Mouse (Mus musculus) yolk sac, embryonic 10.5 days (tissue): ENCODE measurements around the gene Gopc.

Source experiments
- DNase-seq: peaks from one replicate; pipeline ENCODE4 v3.0.0-alpha.2; 2017; ENCODE audit warnings: low spot score

The Gopc gene

DNA sequence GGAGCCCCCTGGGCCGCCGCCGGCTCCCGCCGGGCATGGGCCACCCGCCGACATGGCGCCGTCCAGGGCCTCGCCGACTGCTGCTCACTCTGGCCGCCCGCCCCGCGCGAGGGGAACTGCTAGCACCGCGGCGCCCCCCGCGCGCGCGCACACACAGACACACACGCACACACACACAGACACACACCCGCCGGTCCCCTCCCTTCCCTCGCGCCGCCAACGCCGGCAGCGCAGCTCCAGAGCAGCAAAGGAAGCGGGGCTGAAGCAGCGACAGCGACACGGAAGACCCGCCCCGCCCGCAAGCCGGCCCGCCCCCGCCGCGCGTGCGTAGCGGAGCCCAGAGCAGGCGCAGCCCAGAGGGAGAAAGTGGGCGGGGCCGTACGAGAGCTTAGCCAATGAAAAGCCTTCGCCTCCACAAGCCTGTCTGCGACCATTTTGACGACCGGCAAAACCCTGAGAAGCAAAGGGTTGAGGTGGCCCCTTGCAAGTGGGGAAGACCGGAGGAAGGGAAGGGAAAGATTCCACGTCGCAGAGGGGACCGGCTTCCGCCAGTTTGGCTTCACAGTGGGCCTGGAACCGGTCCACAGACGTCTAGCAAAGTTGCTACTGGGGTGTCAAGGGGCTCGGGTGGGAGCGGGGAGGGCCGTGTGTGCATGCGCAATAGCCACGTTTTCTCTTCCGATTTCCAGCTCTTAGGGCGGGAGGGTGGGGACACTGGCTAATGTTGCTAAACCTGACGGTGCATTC lies at the start of gene Gopc:
Gopc (minus strand) TSS at position 280 of the 747 bp plus-strand sequence.
- peak; percentile 96 for DNase-seq

DNA sequence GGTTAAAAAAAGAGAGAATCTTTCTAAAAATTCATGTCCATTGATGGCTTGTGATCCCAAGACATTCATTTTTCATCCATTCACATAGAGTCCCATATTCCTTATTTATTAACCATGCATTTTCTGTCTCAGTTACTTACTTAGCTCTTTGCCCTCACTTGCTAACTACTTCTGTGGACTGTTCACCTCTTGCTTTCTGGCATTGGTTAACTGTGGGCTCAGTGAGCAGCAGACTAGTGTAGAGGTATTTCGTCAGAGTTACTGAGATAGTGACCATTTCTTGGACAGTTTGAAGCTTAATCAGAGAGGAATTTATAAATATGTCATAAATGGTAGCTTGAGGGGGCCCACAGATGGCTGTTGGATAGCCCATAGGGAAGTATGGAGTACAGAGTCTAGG lies 49.0 kb upstream of the Gopc start:
- DNase-seq: no peak

DNA sequence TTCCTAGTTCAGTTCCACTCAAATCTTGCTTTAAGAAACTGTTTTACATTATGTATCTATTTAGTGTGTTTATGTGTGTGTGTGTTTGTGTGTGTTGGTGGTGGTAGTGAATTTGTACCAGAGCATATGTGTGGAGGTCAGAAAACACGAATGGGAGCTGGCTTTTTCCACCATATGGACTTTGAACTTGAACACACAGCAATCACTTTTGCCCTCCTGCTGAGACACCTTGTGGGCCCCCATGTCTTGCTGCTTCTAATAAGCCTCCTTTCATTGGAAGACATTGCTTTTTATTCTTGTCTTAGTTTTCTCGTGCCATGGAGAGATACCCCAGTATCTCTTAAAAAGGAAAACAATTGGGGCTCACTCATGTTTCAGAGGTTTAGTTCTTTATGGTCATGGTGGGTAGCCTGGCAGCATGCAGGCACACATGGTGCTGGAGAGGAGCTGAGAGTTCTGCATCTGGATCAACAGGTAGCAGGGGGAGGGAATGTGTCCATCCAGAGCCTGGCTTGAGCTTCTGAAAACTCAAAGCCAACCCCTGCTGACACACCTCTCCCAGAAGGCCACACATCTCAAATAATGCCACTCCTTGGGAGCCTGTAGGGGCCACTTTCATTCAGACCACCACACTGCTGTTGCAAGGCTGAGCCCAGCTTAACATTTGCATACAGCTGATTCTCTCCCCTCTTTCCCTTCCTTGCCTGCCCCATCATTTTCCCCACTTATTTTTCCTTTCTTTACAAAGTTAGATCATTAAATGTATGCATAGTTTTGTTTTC lies 45.9 kb upstream of the Gopc start:
- DNase-seq: peak; percentile 19

DNA sequence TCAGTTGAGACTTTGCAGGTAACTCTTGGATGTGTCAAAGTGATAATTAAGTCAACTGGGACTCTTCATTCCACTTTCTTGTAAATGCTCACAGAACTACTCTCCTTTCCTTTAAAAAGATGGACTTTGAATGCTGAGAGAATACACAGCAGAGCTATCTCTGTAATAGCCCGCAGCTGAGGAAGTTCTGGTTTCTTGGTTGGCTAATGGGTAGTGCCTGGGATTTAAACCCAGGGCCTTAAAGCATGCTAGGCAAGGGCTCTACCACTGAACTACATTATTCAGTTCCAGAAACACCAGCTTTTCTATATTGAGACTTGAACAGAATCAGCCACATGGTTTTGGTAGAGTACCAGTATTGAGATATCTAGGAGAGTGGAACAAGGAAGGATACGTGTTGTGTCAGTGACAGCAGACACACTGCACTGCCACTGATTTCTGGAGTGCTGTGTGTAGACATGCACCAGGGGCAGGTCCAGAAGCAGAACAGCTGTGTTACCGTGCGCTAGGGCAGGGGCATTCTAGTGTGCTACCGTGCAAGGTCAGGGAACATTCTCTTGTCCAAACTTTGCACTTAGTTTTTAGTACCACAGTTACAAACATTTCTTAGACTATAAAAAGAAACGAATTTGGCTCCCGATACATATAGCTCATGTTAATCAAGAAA lies 44.5 kb upstream of the Gopc start:
- no peak for DNase-seq

DNA sequence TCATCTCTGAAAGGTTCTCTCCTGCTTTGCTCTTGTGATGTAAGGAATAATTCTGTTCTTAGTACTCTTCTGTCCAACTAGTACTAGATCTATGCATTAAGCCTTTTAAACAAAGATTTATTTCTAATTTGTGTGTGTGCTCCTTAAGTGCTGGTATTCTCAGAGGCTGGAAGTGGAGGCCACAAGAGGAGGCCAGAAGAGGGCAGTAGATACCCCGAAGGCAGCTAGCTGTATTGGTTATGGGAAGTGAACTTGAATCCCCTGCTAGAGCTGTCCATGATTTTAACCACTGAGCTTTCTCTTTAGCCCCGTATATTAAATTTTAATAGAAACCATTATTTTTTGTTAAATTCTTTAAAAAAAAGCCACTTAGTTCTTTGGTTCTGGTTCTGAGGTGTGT lies 41.2 kb upstream of the Gopc start:
- no peak for DNase-seq

DNA sequence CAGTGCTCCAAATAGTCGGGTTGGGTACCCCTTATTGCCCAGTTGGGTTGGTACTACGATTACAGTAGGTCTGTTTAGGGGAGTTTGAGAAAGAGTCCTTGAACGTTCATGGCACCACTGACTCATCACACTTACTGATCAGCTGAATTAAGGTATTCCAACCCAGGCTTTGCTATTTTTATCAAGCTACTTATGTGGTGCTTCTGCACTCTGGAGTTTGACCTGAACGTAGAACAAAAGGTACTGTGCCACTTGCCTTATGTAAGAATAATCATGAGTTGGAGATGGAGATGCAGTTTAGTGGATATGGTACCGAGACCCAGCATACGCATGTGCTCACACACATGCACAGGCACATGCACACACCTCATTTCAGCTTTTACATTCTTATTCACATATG lies 39.8 kb upstream of the Gopc start:
- no peak for DNase-seq

DNA sequence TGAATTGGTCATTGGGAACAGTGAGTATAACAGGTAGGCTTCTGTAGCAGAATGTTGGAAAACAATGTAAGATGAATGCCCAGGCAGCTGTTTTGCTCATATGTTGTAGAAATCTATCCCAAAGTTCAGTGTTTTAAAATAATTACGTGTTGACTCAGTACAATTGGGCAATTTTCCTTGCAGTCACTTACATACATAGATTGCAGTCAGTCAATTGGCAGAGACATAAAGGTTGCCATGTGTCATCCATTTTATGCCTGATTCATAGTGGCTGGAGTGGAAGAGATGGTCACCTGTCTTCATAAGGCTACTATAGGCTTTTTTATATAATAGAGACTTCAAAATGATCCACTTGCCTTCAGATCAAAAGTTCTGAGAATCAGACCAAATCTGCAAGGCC lies 38.6 kb upstream of the Gopc start:
- no peak for DNase-seq

DNA sequence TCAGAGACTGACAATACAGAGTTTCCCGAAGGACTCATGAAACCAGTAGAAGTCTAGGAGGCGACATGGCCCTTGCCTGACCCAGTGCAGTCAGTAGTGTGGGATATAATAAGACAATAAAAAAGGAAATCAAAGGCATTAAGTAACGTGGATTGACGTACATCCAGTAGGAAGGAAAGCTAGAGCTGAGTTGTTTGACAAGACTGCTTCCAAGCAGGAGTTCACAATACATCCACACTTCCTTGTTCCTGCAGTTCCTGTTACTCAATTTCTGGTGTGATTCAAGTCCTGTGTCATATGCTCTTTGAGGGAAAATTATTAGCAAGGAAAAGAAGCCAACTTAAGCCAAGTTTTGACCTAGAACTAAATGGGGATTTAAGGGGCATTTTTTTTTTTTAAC lies 37.5 kb upstream of the Gopc start:
- no peak for DNase-seq

DNA sequence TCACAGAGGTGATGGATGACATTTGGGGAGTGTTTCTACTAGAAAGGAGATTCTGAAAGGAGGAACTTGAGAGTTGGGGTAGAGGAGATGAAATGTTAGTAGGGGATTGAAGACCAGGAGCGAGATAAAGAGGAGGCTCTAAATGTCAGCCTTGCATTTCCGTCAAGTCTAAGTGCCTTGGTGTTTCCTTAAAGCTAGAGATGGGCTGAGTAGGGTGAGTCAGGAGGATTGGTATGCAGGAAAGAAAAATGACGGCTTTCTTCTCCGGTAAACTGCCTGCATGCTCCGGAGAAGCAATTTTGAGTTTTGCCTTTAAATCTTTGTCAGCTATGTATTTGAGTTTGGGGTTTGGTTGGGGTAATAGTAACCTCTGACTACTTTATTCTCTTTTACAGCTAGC lies 37.0 kb upstream of the Gopc start:
- DNase-seq: no peak

DNA sequence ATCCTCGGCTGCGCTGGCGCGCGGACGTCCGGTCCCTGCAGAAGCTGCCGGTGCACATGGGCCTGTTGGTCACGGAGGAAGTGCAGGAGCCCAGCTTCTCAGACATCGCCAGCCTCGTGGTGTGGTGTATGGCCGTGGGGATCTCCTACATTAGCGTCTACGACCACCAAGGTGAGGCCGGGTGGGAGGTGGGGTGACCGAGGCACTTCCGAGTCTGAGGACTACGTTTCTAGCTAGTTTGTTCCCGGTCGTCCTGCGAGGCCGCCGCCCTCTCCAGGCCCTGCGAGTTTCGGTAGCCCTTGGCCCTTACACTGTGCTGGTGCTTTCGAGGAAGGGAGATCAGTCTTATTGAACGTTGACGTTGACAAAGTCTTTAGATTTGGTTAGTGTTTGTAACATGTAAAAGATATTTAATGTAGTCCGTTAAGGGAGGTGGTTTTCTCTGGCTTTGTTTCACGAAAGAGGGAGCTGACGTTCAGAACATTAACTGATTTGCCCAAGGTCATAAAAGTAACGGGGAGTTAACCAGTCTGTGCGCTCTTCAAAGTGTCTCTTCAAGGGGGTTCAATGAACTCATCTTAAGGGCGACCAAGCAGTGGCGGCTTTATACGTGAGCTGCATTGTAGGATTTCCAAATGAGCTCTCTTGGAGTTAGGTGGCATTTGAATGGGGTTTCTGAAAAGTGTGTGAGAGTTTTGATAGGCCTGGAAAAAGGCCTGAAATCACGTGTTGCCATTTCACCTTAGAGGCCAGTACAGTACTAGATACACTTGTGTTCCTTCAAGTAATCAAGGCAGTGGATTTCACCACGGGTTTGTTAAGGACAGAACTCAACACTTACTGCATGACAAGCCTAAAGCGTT lies 36.3 kb upstream of the Gopc start:
- DNase-seq: peak; percentile 74

DNA sequence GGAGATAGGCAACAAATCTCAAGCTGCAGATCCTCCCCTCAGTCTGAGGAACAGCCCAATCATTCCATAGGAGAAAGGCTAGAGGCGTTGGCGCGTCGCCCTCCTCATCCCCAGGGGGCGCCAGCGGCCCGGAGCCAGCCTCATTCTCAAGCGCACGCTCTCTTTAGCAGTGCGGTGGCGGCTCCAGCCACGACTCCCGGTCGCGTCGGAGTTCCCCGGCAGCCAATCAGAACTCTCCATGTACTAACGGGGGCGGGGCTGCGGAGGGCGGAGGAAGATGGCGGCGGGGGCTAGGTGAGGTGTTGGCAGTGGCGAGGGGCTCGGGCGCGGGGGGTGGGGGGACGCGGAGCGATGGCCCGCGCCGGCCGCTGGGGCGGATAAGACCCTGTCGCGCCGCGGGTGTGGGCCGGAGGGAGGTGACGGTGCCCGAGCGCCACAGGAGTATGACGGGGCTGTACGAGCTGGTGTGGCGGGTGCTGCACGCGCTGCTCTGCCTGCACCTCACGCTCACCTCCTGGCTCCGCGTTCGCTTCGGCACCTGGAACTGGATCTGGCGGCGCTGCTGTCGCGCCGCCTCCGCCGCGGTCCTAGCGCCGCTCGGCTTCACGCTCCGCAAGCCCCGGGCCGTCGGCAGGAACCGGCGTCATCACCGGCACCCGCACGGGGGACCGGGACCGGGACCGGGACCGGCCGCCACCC lies 35.5 kb upstream of the Gopc start, which contains the start of gene Nus1:
Nus1 (plus strand) TSS at position 249 of the 699 bp plus-strand sequence.
- DNase-seq: peak; percentile 97

DNA sequence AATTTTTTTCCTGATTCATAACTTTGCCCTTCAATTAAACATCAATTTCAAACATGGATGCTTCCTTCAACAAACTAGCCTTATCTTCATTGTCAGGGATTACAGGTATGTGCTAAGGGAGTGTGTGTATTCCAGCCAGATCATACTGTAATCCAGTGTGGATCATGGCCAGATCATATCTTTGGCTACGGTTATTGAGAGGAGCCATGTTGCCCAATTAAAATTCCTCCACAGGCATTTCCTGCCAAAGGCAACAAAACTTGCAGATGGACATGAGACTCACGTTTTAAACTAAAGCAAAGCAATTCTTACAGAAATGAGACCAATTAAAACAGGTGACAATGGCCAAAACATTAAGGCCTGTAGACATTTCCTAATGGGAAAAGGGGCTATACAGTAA lies 34.5 kb upstream of the Gopc start:
- no peak for DNase-seq

DNA sequence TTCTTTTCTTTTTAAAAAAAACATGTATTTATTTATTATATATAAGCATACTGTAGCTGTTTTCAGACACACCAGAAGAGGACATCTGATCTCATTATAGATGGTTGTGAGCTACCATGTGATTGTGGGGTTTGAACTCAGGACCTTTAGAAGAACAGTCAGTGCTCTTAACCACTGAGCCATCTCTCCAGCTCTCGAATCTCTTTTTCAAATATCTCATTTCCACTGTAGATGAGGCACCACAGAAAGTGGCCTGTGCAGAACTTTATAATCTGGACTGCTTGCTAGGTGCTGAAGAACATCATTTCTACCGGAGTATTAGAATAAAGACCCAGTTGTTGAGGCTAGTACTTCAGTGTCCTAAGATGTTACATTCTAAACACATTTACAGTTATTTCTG lies 33.1 kb upstream of the Gopc start:
- no peak for DNase-seq

DNA sequence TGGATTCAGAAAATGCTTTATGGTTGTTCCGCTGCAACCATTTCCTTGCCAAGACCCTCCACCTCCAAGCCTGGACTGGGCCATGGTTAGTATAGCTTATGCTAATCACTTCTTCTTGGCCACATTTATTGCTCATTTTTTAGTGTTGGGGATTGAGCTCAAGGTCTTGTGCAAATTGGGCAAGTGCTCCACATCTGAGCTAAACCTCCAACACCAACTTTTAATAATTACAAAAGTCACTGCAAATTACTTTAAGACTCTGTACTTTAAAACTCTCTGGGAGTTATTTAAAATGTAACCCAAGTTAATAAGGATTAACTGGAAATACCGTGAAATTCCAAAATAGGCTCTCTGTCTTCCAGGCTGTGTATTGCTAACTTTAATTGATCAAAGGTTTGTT lies 25.6 kb upstream of the Gopc start:
- DNase-seq: no peak

DNA sequence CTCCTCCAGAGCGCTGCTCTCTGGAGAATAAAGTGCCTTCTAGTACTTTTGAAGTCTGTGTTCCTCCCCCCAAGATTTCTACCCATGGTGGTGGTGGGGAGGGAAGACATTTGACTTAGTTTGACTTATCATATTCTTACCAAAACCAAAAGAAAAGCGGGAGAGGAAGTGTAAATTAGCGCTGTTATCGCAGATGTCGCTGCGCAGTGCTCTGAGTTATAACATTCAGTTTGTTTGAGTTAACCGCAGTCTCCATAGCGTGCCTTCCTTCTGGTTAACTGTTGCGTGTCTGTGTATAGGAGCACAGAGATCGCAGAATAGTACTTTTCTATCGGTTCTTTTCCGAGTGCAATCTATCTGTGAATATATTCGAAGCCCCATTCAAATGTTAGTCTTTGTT lies 23.2 kb upstream of the Gopc start:
- DNase-seq: no peak

DNA sequence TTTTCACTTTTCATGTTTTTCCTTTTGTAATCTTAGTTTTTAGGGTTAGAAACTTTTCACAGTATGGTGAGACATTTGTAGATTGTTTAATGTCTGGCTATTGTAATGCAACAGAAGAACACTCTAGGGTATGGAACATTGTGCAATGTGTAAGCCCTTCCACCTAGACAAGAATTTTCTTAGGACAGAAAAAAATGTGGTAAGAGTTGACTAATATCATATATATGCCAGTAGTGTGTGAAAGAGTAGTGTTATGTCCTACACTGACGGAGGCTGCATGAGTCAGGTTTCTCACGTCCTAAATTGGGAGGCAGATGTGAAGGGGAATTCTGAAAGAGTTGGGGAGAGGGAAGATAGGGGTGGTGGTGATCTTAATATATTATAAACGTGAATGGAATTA lies 17.8 kb upstream of the Gopc start:
- no peak for DNase-seq

DNA sequence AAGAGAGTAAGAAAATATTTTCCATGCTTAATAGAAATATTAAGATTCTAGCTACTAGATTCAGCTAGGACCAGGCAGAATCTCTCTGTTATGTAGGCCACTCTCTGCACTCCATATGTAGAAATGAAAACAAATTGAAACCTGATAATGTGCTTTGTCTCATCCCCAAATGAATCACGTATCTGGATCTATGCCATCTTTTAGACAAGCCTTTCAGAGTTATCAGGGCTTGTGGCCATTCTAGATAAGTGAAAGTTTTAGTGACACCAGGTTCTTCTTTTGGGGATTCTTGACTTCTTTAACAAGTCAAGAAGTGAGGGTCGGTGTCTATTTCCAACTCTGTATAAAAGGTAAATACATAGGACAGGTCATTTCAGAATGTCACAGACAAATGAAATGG lies 16.8 kb upstream of the Gopc start:
- DNase-seq: no peak

DNA sequence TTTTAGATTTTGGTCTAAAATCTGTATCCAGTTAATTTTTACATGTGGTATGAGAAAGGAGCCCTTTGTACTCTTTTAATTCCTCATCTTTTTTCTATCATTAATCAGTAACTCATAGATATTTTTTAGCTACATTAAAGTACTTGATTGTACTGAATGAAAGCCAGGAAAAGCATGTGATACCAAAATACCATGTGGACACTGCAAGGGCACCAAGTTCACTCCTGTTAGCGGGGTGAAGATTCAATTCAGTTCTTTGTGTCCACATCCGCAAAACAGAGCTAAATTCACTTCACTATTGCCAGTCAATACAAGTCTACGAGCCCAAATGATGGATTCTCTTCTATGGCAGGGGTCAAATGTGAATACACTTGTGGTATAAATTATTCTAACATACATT lies 14.7 kb upstream of the Gopc start:
- DNase-seq: no peak

DNA sequence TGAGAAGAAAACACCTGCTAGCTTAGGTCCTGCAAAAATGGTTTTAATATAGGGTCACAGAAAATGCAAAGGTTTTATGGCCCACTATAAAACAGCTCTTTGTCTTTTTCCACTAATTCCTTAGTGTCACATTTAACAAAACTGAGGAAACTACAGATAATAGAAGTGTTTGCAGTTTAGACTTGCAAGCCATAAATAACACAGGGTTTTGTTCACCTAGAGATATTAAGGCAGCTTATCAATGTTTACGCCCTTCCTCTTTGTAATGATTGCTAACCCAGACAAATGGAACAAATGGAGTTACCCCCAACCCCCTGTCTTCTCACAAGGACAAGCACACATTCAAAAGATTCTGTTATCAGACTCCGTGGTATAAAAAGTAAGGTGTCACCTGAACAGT lies 9.3 kb upstream of the Gopc start:
- DNase-seq: no peak

DNA sequence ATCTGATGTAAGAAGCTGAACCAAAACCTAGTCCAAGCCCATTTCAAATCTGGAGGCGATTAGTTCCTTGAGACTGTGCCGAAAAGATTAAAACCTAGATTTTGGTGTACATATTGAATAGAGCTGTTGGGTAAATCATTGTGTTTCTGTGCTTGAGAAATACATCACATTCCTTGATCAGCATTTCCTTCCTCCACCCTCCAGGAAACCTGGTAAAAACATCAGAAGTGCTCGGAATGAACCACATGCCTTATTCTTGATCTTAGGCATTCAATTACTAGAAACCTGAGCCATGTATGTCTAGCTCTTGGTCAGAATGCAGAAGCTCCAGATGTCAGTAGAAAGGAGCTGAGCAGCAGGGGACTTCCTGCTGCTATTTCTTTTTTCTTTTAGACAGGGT lies 7.5 kb upstream of the Gopc start:
- DNase-seq: no peak

DNA sequence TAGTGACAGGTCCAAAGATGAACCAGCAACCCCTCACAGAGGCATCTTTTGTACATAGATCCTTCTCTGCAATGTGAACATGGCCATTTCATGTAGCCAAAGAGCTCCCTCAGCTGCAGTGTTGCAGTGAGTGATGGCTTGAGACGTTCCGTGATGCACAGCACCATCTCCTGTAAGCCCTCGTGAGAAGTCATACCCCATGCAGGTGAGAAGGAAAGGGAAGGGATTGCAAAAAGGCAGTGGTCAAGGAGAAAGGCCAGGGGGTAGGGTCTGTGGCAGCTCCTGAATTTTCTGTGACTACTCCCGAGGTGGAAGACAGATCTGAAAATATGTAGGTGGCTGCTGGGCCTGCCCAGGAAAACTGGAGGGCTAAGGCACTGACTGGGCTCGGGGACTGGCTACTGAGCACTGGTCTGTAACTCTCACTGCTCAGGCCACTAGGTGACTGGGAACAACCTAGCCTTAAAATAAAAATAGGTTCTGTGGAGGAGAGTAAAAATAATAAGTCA lies 7.1 kb upstream of the Gopc start, which contains the start of gene Nepn:
Nepn (plus strand) TSS at position 51 of the 509 bp plus-strand sequence.
- DNase-seq: no peak
